Mouse (Mus musculus) embryonic fibroblast, embryonic 13.5 days (primary cell): ENCODE results near the gene Srr. TPM values are rescaled to one million over a fixed set of nuclear protein-coding genes. Genes with fewer than 3 reads are reported as not detected.
A peak's percentile ranks its signal among the peaks of the same experiment; 100 is the strongest.

Source experiments
- H3K27ac ChIP-seq: 2 replicates; pipeline ENCODE4 v1.5.1; 2012; ENCODE audit warnings: low read length, control low read depth, inconsistent platforms; ENCODE audit not compliant: insufficient read depth
- H3K4me1 ChIP-seq: 2 replicates; pipeline ENCODE4 v1.6.1; 2011; ENCODE audit warnings: low read length; ENCODE audit not compliant: control insufficient read depth, insufficient read depth
- H3K4me3 ChIP-seq: 2 replicates; pipeline ENCODE4 v1.5.1; 2011; ENCODE audit warnings: mild to moderate bottlenecking, control low read depth, low read length; ENCODE audit not compliant: insufficient read depth
- CTCF ChIP-seq: IDR thresholded peaks from 2 replicates; pipeline ENCODE4 v1.5.1; 2011; ENCODE audit warnings: mild to moderate bottlenecking, control low read depth, low read length, moderate library complexity, borderline replicate concordance; ENCODE audit not compliant: insufficient read depth
- POLR2A ChIP-seq: IDR thresholded peaks from 2 replicates; pipeline ENCODE4 v1.6.1; 2011; ENCODE audit warnings: low read depth, mild to moderate bottlenecking, control low read depth, low read length, moderate library complexity
- polyA plus RNA-seq: library from polyadenylated mRNA; stranded (reverse); fragments of >200 nt; gene quantifications from 2 replicates; pipeline ENCODE4 v1.2.4, GENCODE M21; 2011; ENCODE audit warnings: low read depth; ENCODE audit not compliant: missing spikeins, insufficient read length

Srr gene
- polyA plus RNA-seq, 1 experiment, result 37.1 TPM

DNA sequence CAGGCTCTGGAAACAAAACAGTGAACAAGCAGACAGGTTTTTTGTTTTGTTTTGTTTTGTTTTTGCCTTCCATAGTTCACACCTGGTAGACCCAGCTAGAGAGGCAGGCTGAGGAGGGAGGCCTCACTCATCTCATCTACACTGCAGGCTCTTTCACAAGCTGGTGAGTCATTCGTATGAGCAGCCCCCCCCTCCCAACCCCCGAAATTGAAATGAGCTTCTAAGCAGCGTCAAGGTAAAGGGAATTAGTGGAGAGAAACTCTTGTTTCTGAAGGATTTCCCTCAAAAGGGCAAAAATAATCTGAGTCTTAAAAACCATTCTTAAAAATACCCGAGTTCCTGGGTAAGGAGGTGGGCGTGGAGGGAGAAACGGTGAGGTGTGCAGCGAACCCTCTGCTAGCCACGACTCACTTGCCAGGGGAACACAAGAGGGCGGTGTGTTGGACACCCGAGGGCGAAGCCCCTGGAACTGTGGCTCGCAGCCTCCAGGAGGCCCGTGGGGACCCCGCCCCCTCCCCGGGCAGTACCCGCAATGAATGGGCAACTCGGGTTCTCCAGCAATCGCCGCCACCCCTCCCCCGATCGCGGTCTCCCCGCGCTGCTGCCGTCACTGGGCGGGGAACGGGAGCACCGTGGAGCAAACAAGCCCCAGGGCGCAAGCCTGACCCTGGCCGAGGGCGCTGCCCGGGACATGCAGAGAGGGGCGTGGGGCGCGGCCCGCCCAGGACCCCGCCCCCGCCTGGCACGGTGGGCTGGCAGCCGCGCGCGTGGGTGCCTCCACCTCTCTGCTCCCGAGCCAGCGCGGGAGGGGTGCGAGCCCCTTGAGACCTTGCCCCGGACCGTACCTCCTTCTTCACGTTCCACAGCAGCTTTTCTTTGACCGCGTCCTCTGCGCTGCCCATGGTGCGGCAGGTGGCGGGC is 29.5 kb downstream of the Srr start:
- 0 out of 2 replicates have a peak, but pooled peaks have one; percentile 10 for TF ChIP-seq POLR2A
- peak; percentile 54; the same call in 1 of the 2 replicates for TF ChIP-seq CTCF
- H3K4me3 ChIP-seq, result peak overlapping the region; percentile 88
- peak overlapping the region; percentile 92 for H3K27ac ChIP-seq
- no peaks in the 10 kb centered on the region; the same call in 1 of the 2 replicates for H3K4me1 ChIP-seq

DNA sequence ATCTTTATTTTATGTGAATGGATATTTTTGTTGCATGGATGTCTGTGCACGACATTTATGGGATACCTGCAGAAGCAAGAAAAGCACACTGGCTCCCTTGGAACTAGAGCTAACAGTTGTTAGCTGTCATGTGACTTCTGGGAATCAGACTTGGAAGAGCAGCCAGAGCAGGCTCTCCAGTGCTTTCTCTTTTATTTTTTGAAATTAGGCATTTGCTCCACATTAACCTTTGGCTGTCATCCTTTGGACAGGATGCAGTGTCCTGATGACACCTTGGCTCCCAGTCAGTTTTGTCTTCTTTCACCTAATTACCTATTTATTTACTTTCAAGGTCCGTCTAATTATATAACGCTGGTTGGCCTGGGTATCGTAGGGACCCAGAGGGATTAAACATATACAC is 31.1 kb downstream of the Srr start:
- no peak for TF ChIP-seq CTCF
- no peak for TF ChIP-seq POLR2A
- Histone ChIP-seq H3K4me3 (no peak overlapping the region), H3K4me1 (no peaks in the 10 kb centered on the region; the same call in 1 of the 2 replicates), H3K27ac (no peak overlapping the region; the same call in 1 of the 2 replicates)

DNA sequence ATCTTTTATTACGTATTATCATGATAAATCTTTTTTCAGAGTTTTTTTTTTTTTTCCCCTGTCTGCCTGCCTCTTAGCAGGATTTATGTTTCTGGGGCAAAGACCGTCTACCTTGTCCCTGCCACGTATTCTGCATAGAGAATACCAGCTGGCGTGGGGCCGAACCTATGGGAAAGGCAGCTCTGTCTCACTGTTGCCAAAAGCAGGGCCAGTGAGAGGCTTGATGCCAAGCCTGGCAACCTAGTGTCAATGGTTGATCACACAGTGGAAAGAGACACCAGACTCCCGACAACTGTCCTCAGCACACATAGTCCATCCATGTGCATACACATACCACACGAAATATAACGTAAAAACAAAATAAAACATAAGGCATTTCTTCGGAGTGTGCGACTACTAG is 42.6 kb downstream of the Srr start:
- Histone ChIP-seq H3K4me3 (no peak overlapping the region), H3K4me1 (no peaks in the 10 kb centered on the region)

DNA sequence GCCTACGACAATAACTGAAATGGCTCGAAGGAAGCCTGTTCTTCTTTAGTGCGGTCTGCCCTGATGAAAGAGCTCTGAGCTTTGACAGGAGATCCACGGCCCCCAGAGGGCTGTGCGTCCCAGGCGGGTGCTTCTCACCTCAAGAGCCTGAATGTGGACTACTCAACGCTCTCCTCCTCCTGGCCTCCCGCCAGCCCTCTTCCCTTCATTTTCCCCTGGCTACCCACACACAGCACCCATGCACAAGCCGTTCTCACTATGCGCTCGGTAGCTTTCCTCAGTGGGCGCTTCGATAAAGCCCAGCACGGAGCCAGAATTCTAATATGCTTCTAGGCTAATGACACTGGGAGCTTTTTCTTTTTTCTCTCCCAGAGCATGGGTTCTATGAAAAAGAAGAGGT is 43.8 kb downstream of the Srr start:
- Histone ChIP-seq H3K27ac (no peak overlapping the region), H3K4me1 (no peaks in the 10 kb centered on the region), H3K4me3 (no peak overlapping the region)
- TF ChIP-seq POLR2A, result no peak
- TF ChIP-seq CTCF, result no peak

More for the DNA sequence above, 42.6 kb downstream of the Srr start:
- H3K27ac ChIP-seq, result no peak overlapping the region
- TF ChIP-seq CTCF (no peak), POLR2A (no peak)

DNA sequence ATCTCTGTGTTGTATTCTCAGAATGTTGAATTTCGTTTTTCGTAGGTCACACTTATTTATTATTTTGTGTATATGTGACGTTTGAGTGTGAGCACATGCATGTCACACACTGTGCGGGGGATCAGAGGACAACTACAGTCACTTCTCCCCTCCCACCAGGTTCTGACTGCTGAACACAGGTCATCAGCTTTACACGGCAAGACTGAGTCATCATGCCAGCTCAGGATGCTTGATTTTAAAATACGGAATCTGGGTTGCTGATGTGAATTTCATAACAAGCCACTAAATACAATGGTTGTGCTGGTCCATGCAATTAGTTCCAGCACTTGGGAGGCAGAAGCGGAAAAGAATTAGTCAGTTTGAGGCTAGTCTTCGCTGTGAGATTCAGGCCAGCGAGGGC is 44.7 kb downstream of the Srr start:
- TF ChIP-seq POLR2A (no peak), CTCF (no peak)
- 0 out of 2 replicates have a peak overlapping the region, but pooled peaks have one; percentile 5 for H3K27ac ChIP-seq
- H3K4me1 ChIP-seq, result 0 out of 2 replicates have a peak, but pooled peaks cover 4% of the 10 kb centered on the region
- H3K4me3 ChIP-seq, result no peak overlapping the region

DNA sequence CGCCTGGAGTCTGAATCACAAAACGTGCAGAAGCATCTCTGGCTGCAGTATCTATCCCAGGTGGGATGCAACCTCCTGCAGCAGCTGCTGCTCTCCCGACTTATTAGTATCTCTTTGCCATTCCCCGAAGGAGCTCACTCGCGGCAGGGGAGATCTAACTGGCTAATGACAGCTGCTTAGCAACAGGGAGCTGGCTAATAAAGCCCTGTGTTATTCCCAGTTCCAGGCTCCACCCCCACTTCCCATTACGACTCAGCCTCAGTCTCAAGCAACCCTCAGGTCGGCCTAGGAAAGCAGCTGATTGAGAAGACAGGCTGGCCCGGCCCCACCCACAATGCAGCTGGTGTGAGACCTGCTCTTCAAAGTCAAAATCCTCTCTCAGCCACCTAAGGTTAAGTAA is 48.9 kb downstream of the Srr start:
- TF ChIP-seq CTCF, result no peak
- TF ChIP-seq POLR2A, result no peak
- Histone ChIP-seq H3K4me3 (no peak overlapping the region), H3K4me1 (0 out of 2 replicates have a peak, but pooled peaks cover 4% of the 10 kb centered on the region), H3K27ac (no peak overlapping the region)

DNA sequence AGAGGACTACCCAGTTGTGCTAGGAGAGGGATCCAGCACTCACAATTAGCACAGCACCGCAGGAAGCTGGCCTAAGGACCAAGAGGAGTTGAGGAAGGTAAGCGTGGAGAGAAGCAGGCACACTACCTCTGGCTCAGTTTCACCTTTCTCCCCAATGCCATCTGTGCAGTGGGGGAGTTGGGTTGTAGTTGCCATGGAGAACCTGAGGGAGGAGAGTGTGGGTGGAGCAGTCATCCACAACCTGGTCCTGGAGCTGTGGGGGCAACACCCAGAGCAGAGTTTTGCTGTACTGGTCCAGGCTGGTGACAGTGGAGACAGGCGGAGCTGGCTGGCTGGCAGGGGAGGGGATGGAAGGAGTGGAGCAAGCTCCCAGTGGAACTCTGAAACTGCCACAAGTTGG is 51.1 kb downstream of the Srr start:
- H3K4me1 ChIP-seq, result peaks cover 8% of the 10 kb centered on the region
- H3K4me3 ChIP-seq, result no peak overlapping the region
- H3K27ac ChIP-seq, result no peak overlapping the region
- no peak for TF ChIP-seq CTCF
- no peak for TF ChIP-seq POLR2A

DNA sequence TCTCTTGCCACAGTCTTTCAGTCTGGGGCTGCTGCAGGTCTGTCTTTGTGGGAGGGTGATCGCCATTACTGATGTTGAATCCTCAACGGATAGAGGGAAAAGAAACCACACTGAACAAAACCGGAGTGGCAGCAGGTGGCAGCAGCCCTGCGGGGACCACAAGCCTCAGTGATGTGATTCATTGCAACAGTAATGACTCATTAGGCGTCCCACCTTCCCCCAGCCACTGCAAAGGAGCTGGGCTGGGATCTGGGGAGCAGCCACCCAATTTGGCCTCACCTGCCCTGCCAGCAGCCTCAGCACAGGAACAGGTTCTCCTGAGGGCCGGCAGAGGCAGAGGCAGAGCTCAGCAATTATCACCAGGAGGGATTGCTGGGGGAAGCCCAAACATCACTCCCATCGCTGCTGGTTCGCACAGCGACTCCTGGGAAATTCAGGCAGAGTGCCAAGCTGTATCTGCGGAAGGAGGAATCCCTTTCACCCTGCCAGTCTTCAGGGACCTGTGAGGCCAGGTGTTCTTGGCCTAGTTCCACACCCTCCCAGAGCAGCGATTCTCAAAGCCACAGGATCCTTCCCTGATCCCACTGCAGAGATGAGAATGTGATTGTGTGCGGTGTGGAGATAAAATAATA is 54.6 kb downstream of the Srr start:
- H3K27ac ChIP-seq, result no peak overlapping the region
- H3K4me3 ChIP-seq, result no peak overlapping the region
- TF ChIP-seq POLR2A, result no peak
- TF ChIP-seq CTCF, result no peak
- peaks cover 4% of the 10 kb centered on the region for H3K4me1 ChIP-seq

DNA sequence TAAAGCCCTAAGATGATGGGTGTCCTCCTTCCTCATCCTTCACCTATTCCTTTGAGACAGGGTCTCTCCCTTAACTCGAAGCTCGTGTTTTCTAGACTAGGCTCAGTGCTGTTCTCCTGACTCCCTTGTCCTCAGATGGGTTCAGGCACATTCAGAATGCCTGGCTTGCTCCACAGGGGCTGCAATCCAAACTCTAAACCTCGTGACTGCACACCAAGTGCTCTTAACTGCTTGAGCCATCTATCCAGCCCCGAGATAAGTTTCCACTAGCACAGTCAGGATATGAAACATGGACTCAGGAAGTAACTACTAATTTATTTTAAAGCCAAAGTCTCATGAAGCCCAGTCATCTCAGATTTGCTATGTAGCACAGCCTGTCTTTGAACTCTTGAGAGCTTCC is 55.2 kb downstream of the Srr start:
- peaks cover 4% of the 10 kb centered on the region for H3K4me1 ChIP-seq
- no peak for TF ChIP-seq POLR2A
- TF ChIP-seq CTCF, result no peak
- H3K27ac ChIP-seq, result no peak overlapping the region

DNA sequence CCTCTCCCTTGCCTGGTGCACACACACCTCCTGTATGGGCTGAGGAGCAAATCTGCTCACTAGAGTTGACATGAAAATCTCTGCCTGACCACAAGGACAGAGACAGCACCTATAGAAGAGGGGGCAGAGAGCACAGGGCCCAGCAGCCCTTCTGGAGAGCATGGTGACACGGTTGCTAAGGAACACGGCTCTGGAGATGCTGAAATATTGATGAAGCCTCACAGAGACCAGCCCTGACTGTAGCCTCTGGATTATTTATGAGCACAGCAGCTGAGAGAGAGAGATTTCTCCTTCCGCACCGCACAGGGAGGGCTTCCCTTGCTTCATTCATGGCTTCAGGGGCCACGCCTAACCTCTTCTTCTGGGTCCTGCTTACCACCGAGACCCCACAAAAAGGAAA is 56.1 kb downstream of the Srr start:
- no peak overlapping the region for H3K27ac ChIP-seq
- peaks cover 4% of the 10 kb centered on the region for H3K4me1 ChIP-seq
- no peak overlapping the region for H3K4me3 ChIP-seq
- TF ChIP-seq POLR2A (no peak), CTCF (no peak)

More for the DNA sequence above, 55.2 kb downstream of the Srr start:
- no peak overlapping the region for H3K4me3 ChIP-seq
